Mouse (Mus musculus) lung, postnatal 25 days (tissue): ENCODE results near the gene Rnf157.
"Not testable (repeated sequence)": the region's sequence is repeated elsewhere in the genome, so short reads cannot be mapped to it uniquely, and the experiment has no call there.

Experiments
- DNase-seq: peaks from one replicate; pipeline ENCODE4 v3.0.0; 2022; ENCODE audit warnings: low spot score

Gene Rnf157

GRCm38 (mm10) chr11:116380767-116381166, 32.1 kb downstream of the Rnf157 start:
- no peak for DNase-seq

- DNase-seq = no peak
Observed at GRCm38 (mm10) chr11:116379530-116379929, 33.3 kb downstream of the Rnf157 start.

GRCm38 (mm10) chr11:116376945-116377661, 35.7 kb downstream of the Rnf157 start:
- DNase-seq = no peak

GRCm38 (mm10) chr11:116371894-116372450, 40.9 kb downstream of the Rnf157 start:
- DNase-seq = no peak

GRCm38 (mm10) chr11:116369633-116370032, 43.2 kb downstream of the Rnf157 start:
- DNase-seq = peak; percentile 16

- no peak for DNase-seq
Observed at GRCm38 (mm10) chr11:116369051-116369450, 43.8 kb downstream of the Rnf157 start.

GRCm38 (mm10) chr11:116368116-116368515, 44.7 kb downstream of the Rnf157 start:
- peak; percentile 86 for DNase-seq

GRCm38 (mm10) chr11:116366647-116367046, 46.2 kb downstream of the Rnf157 start:
- no peak for DNase-seq

- DNase-seq = no peak
Observed at GRCm38 (mm10) chr11:116366124-116366523, 46.7 kb downstream of the Rnf157 start.

GRCm38 (mm10) chr11:116365432-116365831, 47.4 kb downstream of the Rnf157 start:
- DNase-seq = no peak

GRCm38 (mm10) chr11:116362015-116362414, 50.8 kb downstream of the Rnf157 start:
- DNase-seq = peak; percentile 3

GRCm38 (mm10) chr11:116360915-116361314, 51.9 kb downstream of the Rnf157 start:
- not testable (repeated sequence) for DNase-seq

GRCm38 (mm10) chr11:116359652-116360051, 53.2 kb downstream of the Rnf157 start:
- no peak for DNase-seq

GRCm38 (mm10) chr11:116358926-116359637, 53.8 kb downstream of the Rnf157 start:
- no peak for DNase-seq

GRCm38 (mm10) chr11:116354521-116354920, 58.3 kb downstream of the Rnf157 start:
- DNase-seq = no peak

- DNase-seq = no peak
Observed at GRCm38 (mm10) chr11:116353535-116353934, 59.3 kb downstream of the Rnf157 start.

- no peak for DNase-seq
Observed at GRCm38 (mm10) chr11:116351294-116351693, 61.5 kb downstream of the Rnf157 start.

GRCm38 (mm10) chr11:116347955-116348354, 64.9 kb downstream of the Rnf157 start:
- DNase-seq = no peak

- no peak for DNase-seq
Observed at GRCm38 (mm10) chr11:116347012-116347411, 65.8 kb downstream of the Rnf157 start.

GRCm38 (mm10) chr11:116342069-116342791, 70.6 kb downstream of the Rnf157 start:
- no peak for DNase-seq

GRCm38 (mm10) chr11:116337531-116337930, 75.3 kb downstream of the Rnf157 start:
- DNase-seq = no peak

GRCm38 (mm10) chr11:116337000-116337399, 75.8 kb downstream of the Rnf157 start:
- no peak for DNase-seq
